Mouse (Mus musculus) ovary, postnatal 36 days (tissue): Measurements from ENCODE around the gene Chtf18.
"Not testable (repeated sequence)": the region's sequence is repeated elsewhere in the genome, so short reads cannot be mapped to it uniquely, and the experiment has no call there.

Experiments
- DNase-seq: peaks from one replicate; pipeline ENCODE4 v3.0.0; 2022; ENCODE audit warnings: low spot score, mixed read lengths

The Chtf18 gene

GRCm38 (mm10) chr17:25727265-25728008, at the start of gene Chtf18, which contains the start of gene Rpusd1:
Gene Chtf18, minus strand, starts transcription at chr17:25727419.
Gene Rpusd1, plus strand, starts transcription at chr17:25727670.
- DNase-seq, result peak; percentile 97

DNA sequence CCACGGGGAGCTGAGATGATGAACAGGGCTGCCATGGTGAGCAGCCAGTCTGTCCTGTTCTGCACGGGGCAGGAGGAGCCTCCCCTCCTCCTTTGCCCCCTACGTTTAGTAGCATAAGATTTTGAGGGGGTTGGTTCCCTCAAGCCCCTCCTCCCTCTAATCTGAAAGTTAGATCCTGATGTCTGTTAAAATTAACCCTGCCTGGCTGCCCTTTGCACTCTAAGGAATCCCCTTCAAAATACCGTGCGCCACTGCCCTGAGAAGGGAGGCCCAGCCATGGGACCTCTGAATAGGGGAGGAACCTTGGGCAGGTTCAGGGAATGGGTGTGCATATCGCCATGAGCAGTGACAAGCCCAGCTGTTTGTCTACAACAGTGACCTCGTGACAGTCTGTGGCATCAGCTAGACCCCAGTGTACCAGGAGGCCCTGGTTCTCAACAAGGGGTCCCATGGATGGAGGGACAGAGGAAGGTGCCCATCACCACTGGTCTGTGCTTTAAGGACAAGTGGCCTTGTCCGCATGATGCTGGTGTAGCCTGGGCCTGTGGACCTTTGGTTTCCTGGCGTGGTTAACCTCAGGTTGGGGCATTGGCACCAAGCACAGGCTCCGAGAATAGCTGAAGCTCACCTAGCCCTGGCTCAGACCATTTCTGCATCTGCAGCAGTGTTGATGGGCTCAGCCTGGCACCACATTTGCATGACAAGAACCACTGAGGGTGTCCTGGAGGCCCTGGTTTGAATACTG, 48.3 kb upstream of the Chtf18 start:
- DNase-seq, result peak; percentile 1

- peak; percentile 97 for DNase-seq
Measured at GRCm38 (mm10) chr17:25773549-25774120, 46.4 kb upstream of the Chtf18 start, which contains the start of gene Narfl. Gene Narfl, plus strand, starts transcription at chr17:25773776.

- DNase-seq, result no peak
Measured at GRCm38 (mm10) chr17:25769331-25769730, 42.1 kb upstream of the Chtf18 start.

DNA sequence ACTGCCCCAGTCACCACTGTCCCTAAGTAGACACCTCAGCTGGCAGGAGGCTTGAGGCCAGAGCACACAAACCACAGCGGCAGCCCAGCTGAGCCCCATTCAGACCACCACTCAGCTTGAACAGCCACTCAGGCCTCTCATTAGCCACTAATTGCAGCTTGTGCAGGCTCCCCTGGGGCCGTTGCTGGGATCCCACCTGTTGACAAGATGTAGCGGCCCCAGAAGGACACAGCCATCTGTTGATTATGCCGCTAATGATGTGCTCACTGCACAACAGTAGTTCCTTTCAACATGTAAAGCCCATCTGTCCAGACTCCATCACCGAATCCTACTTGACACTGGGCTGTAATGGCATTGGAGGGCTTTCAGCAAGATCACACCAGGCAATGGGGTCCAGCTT, 38.7 kb upstream of the Chtf18 start:
- DNase-seq, result no peak

- DNase-seq, result no peak
Measured at GRCm38 (mm10) chr17:25762591-25762990, 35.4 kb upstream of the Chtf18 start.

DNA sequence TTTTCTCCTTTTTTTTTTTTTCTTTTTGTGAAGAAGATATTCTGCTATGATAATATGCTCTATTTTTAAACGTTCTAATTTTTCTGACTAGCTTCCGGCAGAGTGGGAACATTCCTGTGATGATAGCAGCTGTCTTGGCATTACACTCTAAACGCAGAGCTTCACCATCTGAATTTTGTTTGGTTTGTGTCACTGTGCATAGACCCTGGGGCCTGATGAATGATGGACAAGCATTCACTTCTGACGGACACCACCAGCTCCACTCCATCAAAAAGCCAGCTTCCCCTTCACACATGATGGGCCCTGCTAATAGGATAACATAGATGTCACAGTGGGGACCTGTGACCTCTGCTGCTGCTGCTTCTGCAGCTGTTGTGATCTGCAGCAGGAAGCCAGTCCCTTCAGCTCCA, 34.3 kb upstream of the Chtf18 start:
- DNase-seq, result no peak

DNA sequence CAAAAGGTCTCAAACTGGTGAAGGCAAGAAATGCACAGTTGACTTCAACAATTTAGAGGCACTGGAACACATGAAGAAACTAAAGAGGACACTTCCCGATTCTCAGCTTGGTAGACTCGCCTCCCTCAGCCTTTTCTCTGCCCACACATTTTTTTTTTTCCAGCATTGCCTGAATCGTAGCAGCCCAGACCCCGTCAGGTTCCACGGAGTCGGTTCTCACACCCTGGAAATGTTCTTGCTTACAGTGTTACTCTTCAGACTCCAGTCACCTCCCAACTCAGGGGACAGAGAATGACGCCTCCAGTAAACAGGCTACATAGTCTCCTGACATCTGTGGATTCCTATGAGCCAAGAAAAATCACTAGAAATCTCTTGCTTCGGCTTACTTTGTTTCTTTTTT, 32.9 kb upstream of the Chtf18 start:
- no peak for DNase-seq

GRCm38 (mm10) chr17:25757691-25758090, 30.5 kb upstream of the Chtf18 start:
- no peak for DNase-seq

DNA sequence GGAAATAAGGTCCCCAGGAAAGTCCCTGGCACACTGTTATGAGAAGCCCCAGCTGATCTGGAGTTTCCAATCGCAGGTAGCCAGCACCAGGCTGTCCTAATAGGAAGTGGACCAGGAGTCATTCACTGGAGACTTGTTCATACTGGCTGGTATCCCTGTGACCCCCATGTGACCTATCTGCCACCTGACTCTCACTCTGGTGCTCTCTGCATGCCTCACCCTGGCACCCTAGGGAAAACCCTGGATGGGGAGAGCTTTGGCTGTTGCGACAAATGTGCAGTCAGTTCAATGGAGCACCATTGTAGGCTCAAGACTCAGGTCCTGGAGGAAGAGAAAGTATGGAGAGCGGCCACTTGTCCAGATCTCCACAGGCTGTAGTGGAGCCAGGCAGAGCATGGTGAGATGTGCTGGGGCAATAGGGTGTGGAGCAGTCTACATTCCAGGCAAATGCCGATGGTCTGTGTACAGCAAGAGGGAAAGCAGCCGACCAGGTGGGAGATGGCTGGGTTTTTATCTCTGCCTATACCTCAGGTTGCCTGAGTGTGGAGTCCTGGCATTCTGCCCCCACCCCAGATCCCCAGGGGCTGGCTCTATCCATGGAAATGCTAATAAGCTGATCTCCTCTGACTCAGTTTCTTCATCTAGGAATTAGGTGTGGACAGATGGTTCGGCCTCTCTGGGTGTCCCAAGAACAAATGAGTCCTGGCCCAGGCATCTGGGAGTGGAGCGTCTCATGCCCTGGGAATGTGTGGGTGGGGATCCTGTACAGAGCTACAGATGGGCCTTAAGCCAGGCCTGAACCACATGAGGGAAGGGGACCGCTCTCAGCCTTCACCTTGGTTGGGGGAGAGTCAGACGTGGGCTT, 29.4 kb upstream of the Chtf18 start:
- no peak for DNase-seq

- DNase-seq, result no peak
Measured at GRCm38 (mm10) chr17:25755627-25756377, 28.6 kb upstream of the Chtf18 start.

DNA sequence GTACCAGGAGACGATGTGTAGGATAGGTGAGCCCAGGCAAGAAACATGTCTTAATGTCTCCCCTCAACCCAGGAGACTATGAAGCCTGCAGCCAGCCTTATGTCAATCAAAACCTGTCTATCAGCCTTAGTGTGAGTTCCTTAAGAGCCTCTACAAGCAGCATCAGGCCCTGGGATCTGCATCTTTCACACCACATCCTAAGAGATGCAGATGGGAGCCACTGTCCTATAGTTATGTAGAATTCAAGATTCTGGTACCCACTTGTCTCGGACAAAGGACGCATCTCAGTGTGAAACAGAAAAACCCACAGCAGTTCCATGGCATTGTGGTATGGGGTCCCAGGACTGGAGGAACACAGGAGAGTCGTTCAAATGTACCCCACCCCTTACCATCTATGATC, 27.9 kb upstream of the Chtf18 start:
- DNase-seq, result no peak

DNA sequence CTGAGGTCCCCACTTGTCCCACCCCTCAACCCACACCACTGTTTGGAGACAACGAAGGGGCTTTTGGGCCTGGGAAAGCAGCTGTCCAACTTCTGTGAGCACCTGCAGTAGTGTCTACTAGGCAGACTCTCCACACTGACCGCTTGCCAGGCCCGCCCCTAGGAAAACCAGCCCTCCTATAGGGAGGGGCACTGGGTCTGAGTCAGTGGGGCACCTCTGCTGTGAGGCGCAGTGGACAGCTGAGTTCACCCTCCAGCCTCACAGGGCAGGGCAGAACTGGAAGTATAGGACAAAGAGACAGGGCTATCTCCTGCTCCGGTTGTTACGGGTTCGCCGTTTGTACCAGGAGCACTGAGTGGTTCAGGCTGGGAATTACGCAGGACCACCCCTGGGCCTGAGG, 27.0 kb upstream of the Chtf18 start, which contains the start of gene Msln:
Msln (minus strand) TSS at position 138 of the 400 bp plus-strand sequence.
- DNase-seq, result no peak

DNA sequence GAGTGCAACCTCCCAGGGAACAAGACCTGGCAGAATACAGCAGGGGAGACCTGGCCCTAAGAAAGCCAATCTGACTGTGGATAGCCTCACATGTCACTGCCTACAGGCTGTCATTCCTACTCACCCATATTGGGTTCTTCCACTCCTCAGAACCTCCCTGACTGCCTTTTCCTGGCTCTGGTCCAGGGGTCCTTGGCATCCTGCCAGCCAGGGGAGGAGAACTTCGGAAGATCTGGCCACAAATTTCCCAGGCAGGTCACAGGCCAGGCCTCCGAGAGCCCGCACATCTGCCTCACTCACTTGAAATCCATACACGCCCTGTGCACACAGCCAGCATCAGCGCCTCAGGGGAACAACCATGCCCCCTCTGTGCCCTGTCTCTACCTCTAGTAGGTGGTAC, 24.2 kb upstream of the Chtf18 start:
- peak; percentile 61 for DNase-seq

- DNase-seq, result no peak
Measured at GRCm38 (mm10) chr17:25749314-25749713, 22.1 kb upstream of the Chtf18 start.

DNA sequence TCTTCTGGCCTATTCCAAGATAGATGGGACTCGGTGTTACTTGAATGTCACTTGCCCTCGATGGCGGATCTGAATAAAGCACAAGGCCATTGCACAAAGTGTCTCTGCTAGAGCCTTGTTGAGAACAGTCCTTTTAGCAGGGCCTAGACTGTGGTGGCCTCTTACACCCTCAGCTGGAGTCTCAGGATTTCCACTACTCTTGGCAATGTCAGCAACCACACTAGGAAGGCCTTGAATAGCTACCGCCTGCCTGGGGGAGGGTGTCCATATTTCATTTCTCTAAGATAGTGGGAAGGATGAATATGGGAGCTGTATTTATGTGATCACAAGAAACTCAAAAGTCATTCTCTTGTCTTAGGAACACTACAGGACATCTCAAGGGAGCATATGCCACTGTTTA, 21.0 kb upstream of the Chtf18 start:
- DNase-seq, result no peak

GRCm38 (mm10) chr17:25744311-25744710, 17.1 kb upstream of the Chtf18 start:
- DNase-seq, result no peak

DNA sequence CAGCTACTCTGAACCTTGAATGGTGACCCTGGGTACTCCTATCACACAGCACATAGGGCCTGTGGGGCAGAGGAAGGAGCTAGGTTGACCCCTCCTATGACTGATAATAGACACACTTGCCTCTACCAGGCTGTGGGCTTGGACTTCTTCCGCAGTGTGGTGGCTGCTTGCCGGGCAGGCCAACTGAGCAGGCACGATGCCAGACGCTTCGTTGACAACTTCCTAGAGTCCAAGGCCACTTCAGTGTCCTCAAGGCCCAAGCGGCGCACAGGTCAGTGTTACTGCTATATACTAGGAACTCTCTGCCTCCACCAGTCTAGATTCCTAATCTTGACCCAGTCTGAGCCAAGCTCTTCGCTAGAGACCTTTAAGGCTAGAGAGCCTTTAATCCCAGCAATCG, 16.6 kb upstream of the Chtf18 start:
- DNase-seq, result no peak

- not testable (repeated sequence) for DNase-seq
Measured at GRCm38 (mm10) chr17:25741471-25741870, 14.3 kb upstream of the Chtf18 start.

GRCm38 (mm10) chr17:25738861-25739260, 11.6 kb upstream of the Chtf18 start:
- no peak for DNase-seq

DNA sequence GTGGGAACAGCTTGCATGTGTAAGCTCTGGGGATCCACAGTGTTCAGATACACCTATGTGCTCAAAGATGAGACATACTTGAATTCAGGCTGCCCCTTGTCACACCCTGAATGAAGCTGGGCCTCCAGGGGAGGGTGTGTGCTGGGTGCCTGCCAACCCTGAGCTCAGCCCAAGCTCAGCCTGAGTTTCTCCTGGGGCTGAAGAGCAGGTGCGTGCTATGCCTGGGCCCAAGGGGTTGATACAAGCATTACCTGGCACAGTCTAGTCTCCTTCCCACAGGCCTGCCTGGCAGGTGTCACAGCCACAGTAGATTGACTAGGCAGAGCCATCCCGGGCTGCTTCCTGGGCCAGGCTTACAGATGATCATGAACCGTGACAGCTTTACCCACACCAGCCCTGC, 8.5 kb upstream of the Chtf18 start, which contains the start of gene Mslnl:
Mslnl (plus strand) TSS at position 298 of the 400 bp plus-strand sequence.
- no peak for DNase-seq
